Comparison of ENCODE assay signal across 8 mouse cellular contexts in genomic region chr7:101377741-101378262, GRCm38 (mm10). TPM values are rescaled to one million over a fixed set of nuclear protein-coding genes. Genes with fewer than 3 reads are reported as not detected.
A peak's percentile ranks its signal among the peaks of the same experiment; 100 is the strongest.
DNase-seq lines count a peak whose midpoint lies in the region; ATAC-seq and TF ChIP-seq lines count a peak whose summit lies in the region.

No protein-coding gene starts in this region.

- H3K27me3 ChIP-seq in ES-Bruce4 (ENCODE audit: control insufficient read depth, insufficient read depth, low read length, poor library complexity, severe bottlenecking), result no peaks in the 10 kb centered on the region
- H3K27me3 ChIP-seq in liver, embryonic 13.5 days, result no peaks in the 10 kb centered on the region
- H3K27me3 ChIP-seq in thymus, adult 2 months (ENCODE audit: control insufficient read depth, insufficient read depth, low read length), result no peaks in the 10 kb centered on the region

- H3K9ac ChIP-seq in ES-Bruce4 (ENCODE audit: low read depth, poor library complexity, severe bottlenecking), result no peak overlapping the region
- H3K9ac ChIP-seq in liver, embryonic 13.5 days, result peak overlapping the region; percentile 33; the same call in 1 of the 2 replicates

- H3K27ac ChIP-seq in ES-Bruce4 (ENCODE audit: insufficient read depth, low read length), result no peak overlapping the region
- H3K27ac ChIP-seq in brown adipose tissue, adult 24 weeks (replicated peaks; ENCODE audit: low read depth, low read length), result peak overlapping the region; percentile 45; the same call in 1 of the 2 replicates
- peak overlapping the region; percentile 70 for H3K27ac ChIP-seq in liver, embryonic 13.5 days
- peak overlapping the region; percentile 95 for H3K27ac ChIP-seq in thymus, adult 2 months (ENCODE audit: control insufficient read depth, insufficient read depth, low read length)

- H3K9me3 ChIP-seq in ES-Bruce4 (replicated peaks; ENCODE audit: control insufficient read depth, insufficient read depth, low read length, poor library complexity, severe bottlenecking), result no peaks in the 10 kb centered on the region
- H3K9me3 ChIP-seq in liver, embryonic 13.5 days (replicated peaks), result no peaks in the 10 kb centered on the region

- TF ChIP-seq EP300 in ES-Bruce4 (IDR thresholded peaks at IDR 0.05; ENCODE audit: insufficient read depth, low read depth, low read length), result no peak

- TF ChIP-seq POLR2A in ES-Bruce4 (IDR thresholded peaks at IDR 0.05; ENCODE audit: insufficient read depth, low read length), result no peak
- no peak for TF ChIP-seq POLR2A in thymus, adult 2 months (IDR thresholded peaks at IDR 0.05; ENCODE audit: control insufficient read depth, extremely low read depth, insufficient read depth, low read length, poor library complexity)

- TF ChIP-seq CTCF in ES-Bruce4 (IDR thresholded peaks at IDR 0.05; ENCODE audit: low read depth, low read length), result no peak
- no peak for TF ChIP-seq CTCF in thymus, adult 2 months (IDR thresholded peaks at IDR 0.05; ENCODE audit: borderline replicate concordance, control insufficient read depth, extremely low read depth, insufficient read depth, low read length, poor library complexity)

- H3K36me3 ChIP-seq in ES-Bruce4 (ENCODE audit: control insufficient read depth, insufficient read depth, low read length, poor library complexity, severe bottlenecking), result no peaks in the 10 kb centered on the region
- H3K36me3 ChIP-seq in liver, embryonic 13.5 days, result peaks cover 13% of the 10 kb centered on the region; the same call in 1 of the 2 replicates
- H3K36me3 ChIP-seq in thymus, adult 2 months (ENCODE audit: control insufficient read depth, insufficient read depth, low read length), result no peaks in the 10 kb centered on the region

- WGBS in liver, embryonic 13.5 days (ENCODE audit: insufficient replicate concordance), result 16% methylated on average over 7 of the region's 7 CpGs
- 5% methylated on average over 7 of the region's 7 CpGs for WGBS in thymus, adult 2 months

- H3K4me3 ChIP-seq in ES-Bruce4 (ENCODE audit: low read depth, low read length), result 0 out of 2 replicates have a peak overlapping the region, but pooled peaks have one; percentile 11
- peak overlapping the region; percentile 35 for H3K4me3 ChIP-seq in brown adipose tissue, adult 24 weeks (ENCODE audit: insufficient read depth, low read depth, low read length)
- H3K4me3 ChIP-seq in liver, embryonic 13.5 days (replicated peaks), result peak overlapping the region; percentile 15
- H3K4me3 ChIP-seq in thymus, adult 2 months (ENCODE audit: control insufficient read depth, insufficient read depth, low read length), result peak overlapping the region; percentile 93

- H3K4me2 ChIP-seq in liver, embryonic 13.5 days, result peak overlapping the region; percentile 54

- ATAC-seq in liver, embryonic 13.5 days (ENCODE audit: low read depth), result peak; percentile 72

- H3K4me1 ChIP-seq in ES-Bruce4 (ENCODE audit: control insufficient read depth, insufficient read depth, low read length), result no peaks in the 10 kb centered on the region
- H3K4me1 ChIP-seq in brown adipose tissue, adult 24 weeks (ENCODE audit: control insufficient read depth, insufficient read depth, insufficient read length, low read length), result peaks cover 14% of the 10 kb centered on the region
- peaks cover 43% of the 10 kb centered on the region for H3K4me1 ChIP-seq in liver, embryonic 13.5 days (replicated peaks)
- H3K4me1 ChIP-seq in thymus, adult 2 months (replicated peaks; ENCODE audit: control insufficient read depth, insufficient read depth, low read length), result peaks cover 27% of the 10 kb centered on the region

- intact Hi-C loops in gastrocnemius, postnatal 14 days (cut with DNase I; ENCODE audit: low total_unique reads), result no loop called here

- peak; percentile 74 for DNase-seq in gastrocnemius, postnatal 14 days
- DNase-seq in hindlimb bud, embryonic 11.5 days (ENCODE audit: extremely low spot score, low read depth, low spot score), result peak; percentile 26
- peak; percentile 26 for DNase-seq in liver, embryonic 13.5 days
- peak; percentile 75 to 90 for DNase-seq in natural killer cell, adult 2 months (ENCODE audit: low spot score in 2 of 2)
- peak; percentile 88 for DNase-seq in thymus, adult 2 months
- no peak for DNase-seq in left cerebral cortex, adult 11 months (ENCODE audit: low spot score)

RNA-seq across cellular contexts. Expression of gene Arap1, which starts 29.9 kb away (rescaled TPM):
- polyA plus RNA-seq in ES-Bruce4 (2011; ENCODE audit: insufficient read depth, insufficient read length, low read depth, missing spikeins), result 28.2 and 31.5 TPM in 2 replicates
- 23.3 and 25.6 TPM in 2 replicates for polyA plus RNA-seq in brown adipose tissue, adult 24 weeks (2012; ENCODE audit: insufficient read depth, insufficient read length, missing spikeins)
- total RNA-seq in gastrocnemius, postnatal 14 days (2021), result 10 to 100 TPM; 19.5 to 21.0 TPM
- polyA plus RNA-seq in liver, embryonic 13.5 days (2015; fragmentation: Nextera tagmentation; extraction: Ambion mirVana), result 13.1 and 14.8 TPM in 2 replicates
- polyA plus RNA-seq in thymus, adult 2 months (2012; rRNA removed), result 190 and 225 TPM in 2 replicates

RNA-seq across cellular contexts. Expression of gene Gm45837, which starts 32.9 kb away (rescaled TPM):
- 1.7 TPM in 1 of 2 replicates, not detected in the other for polyA plus RNA-seq in ES-Bruce4 (2011; ENCODE audit: insufficient read depth, insufficient read length, low read depth, missing spikeins)
- polyA plus RNA-seq in brown adipose tissue, adult 24 weeks (2012; ENCODE audit: insufficient read depth, insufficient read length, missing spikeins), result 16.1 TPM in 1 of 2 replicates, not detected in the other
- 1 to 10 TPM; 2.3 to 6.4 TPM for total RNA-seq in gastrocnemius, postnatal 14 days (2021)
- polyA plus RNA-seq in liver, embryonic 13.5 days (2015; fragmentation: Nextera tagmentation; extraction: Ambion mirVana), result 0.31 and 3.1 TPM in 2 replicates
- 0.60 TPM in 1 of 2 replicates, not detected in the other for polyA plus RNA-seq in thymus, adult 2 months (2012; rRNA removed)

RNA-seq across cellular contexts. Expression of gene Pde2a, which starts 43.7 kb away (rescaled TPM):
- polyA plus RNA-seq in ES-Bruce4 (2011; ENCODE audit: insufficient read depth, insufficient read length, low read depth, missing spikeins), result 2.9 TPM in 1 of 2 replicates, not detected in the other
- polyA plus RNA-seq in brown adipose tissue, adult 24 weeks (2012; ENCODE audit: insufficient read depth, insufficient read length, missing spikeins), result 2.6 and 12.2 TPM in 2 replicates
- 10 to 100 TPM; 35.1 to 37.3 TPM for total RNA-seq in gastrocnemius, postnatal 14 days (2021)
- 4.0 and 6.7 TPM in 2 replicates for polyA plus RNA-seq in liver, embryonic 13.5 days (2015; fragmentation: Nextera tagmentation; extraction: Ambion mirVana)
- 8.2 and 12.0 TPM in 2 replicates for polyA plus RNA-seq in thymus, adult 2 months (2012; rRNA removed)

Comparison
In these comparisons a context has a peak if more than half of its experiments do, and no peak if none do; other contexts are left out.
1. H3K4me3 ChIP-seq: peak in every context shown above with its lines; median percentile 93 in thymus, adult 2 months; 35 in brown adipose tissue, adult 24 weeks; 15 in liver, embryonic 13.5 days; 11 in ES-Bruce4.